Mouse (Mus musculus) liver, postnatal 0 days (tissue): ENCODE data around the gene Pcdh15. TPM values are rescaled to one million over a fixed set of nuclear protein-coding genes. Genes with fewer than 3 reads are reported as not detected.

Source experiments
- ATAC-seq: fragments of 200-750 bp; cut with Nextera tagmentation; 2 replicates; pipeline ENCODE4 v1.8.0; 2017; ENCODE audit warnings: mild to moderate bottlenecking, moderate library complexity
- DNase-seq: peaks from one replicate; pipeline ENCODE4 v3.0.0-alpha.2; 2016
- H3K27ac ChIP-seq: fragments of 300-500 bp; sonication (generic); 2 replicates; pipeline ENCODE4 v1.5.1; 2014; ENCODE audit warnings: antibody characterized with exemption, moderate library complexity, mild to moderate bottlenecking, low read depth
- H3K27me3 ChIP-seq: fragments of 300-500 bp; sonication (generic); 2 replicates; pipeline ENCODE4 v1.6.1; 2014; ENCODE audit warnings: low read length, control low read depth, mixed read lengths; ENCODE audit not compliant: insufficient read depth
- H3K36me3 ChIP-seq: fragments of 300-500 bp; sonication (generic); replicated peaks from 2 replicates; pipeline ENCODE4 v1.6.1; 2014; ENCODE audit warnings: mild to moderate bottlenecking, control low read depth, low read length, moderate library complexity, mixed read lengths; ENCODE audit not compliant: insufficient read depth
- H3K4me1 ChIP-seq: fragments of 300-500 bp; sonication (generic); 2 replicates; pipeline ENCODE4 v1.6.1; 2014; ENCODE audit warnings: antibody characterized with exemption, mild to moderate bottlenecking, control low read depth; ENCODE audit not compliant: insufficient read depth
- H3K4me2 ChIP-seq: fragments of 300-500 bp; sonication (generic); 2 replicates; pipeline ENCODE4 v1.6.1; 2014; ENCODE audit warnings: low read depth, mild to moderate bottlenecking, low read length, moderate library complexity, mixed read lengths
- H3K4me3 ChIP-seq: fragments of 300-500 bp; sonication (generic); 2 replicates; pipeline ENCODE4 v1.5.1; 2014; ENCODE audit warnings: low read depth, low read length
- H3K9ac ChIP-seq: fragments of 300-500 bp; sonication (generic); replicated peaks from 2 replicates; pipeline ENCODE4 v1.6.1; 2014; ENCODE audit warnings: mild to moderate bottlenecking, moderate library complexity
- H3K9me3 ChIP-seq: fragments of 300-500 bp; sonication (generic); 2 replicates; pipeline ENCODE4 v1.6.1; 2016; ENCODE audit warnings: mild to moderate bottlenecking, control low read depth, low read length, mixed read lengths
- CTCF ChIP-seq: sonication (generic); IDR thresholded peaks from 2 replicates; pipeline ENCODE4 v1.5.1; 2016; ENCODE audit warnings: antibody characterized with exemption, low read depth
- EP300 ChIP-seq: IDR thresholded peaks from 2 replicates; pipeline ENCODE4 v1.6.1; 2016; ENCODE audit warnings: antibody characterized with exemption, low read depth, mild to moderate bottlenecking
- WGBS: fragments of 180-500 bp; shearing (Covaris S2); extraction: QIAGEN DNeasy Blood & Tissue Kit; methylation state at CpG from one replicate; pipeline ENCODE4 v1.1.7; 2014; ENCODE audit not compliant: insufficient replicate concordance; 5-methylcytosine and 5-hydroxymethylcytosine counted together
- polyA plus RNA-seq: library from polyadenylated mRNA; unstranded; fragments of >200 nt; fragmentation: Nextera tagmentation; extraction: Ambion mirVana; gene quantifications from 2 replicates; pipeline ENCODE4 v1.2.1, GENCODE M21; 2015

Gene Pcdh15
- polyA plus RNA-seq, 1 experiment from 2014 or later = 0.04 TPM

- Histone ChIP-seq H3K9me3 (no peaks in the 10 kb centered on the region), H3K4me3 (no peak overlapping the region), H3K27ac (no peak overlapping the region), H3K36me3 (no peaks in the 10 kb centered on the region), H3K9ac (no peak overlapping the region), H3K4me2 (no peak overlapping the region), H3K4me1 (no peaks in the 10 kb centered on the region), H3K27me3 (no peaks in the 10 kb centered on the region)
- DNase-seq (no peak), ATAC-seq (no peak)
- 79% methylated on average over 3 of the region's 3 CpGs for WGBS
- TF ChIP-seq CTCF (no peak), EP300 (no peak)
Measured at GRCm38 (mm10) chr10:74307035-74307434, 1207.9 kb downstream of the Pcdh15 start.

DNA sequence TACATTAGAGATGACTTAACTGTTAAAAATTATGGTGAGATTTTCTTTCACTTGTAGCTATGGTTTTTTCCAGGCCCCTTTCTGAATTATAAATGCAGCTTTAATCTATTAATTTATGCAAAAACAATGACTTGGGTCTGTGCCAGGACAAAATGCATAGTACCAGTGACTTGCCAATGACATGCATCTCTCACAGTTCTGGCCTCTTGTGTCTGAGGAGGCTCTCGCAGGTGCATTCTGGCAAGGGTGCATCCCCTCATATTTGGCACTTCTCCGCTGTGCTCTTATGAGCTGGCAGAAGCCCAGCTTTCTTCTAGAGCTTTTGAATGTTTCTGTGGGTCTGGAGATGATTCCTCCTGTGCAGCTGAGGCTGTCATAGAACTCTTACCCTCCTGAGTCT, 1216.9 kb downstream of the Pcdh15 start:
- Histone ChIP-seq H3K4me1 (no peaks in the 10 kb centered on the region), H3K27me3 (no peaks in the 10 kb centered on the region), H3K9ac (no peak overlapping the region), H3K27ac (no peak overlapping the region), H3K4me2 (no peak overlapping the region), H3K36me3 (no peaks in the 10 kb centered on the region), H3K4me3 (no peak overlapping the region), H3K9me3 (no peaks in the 10 kb centered on the region)
- WGBS = 79% methylated on average over 2 of the region's 2 CpGs
- ATAC-seq = no peak
- no peak for TF ChIP-seq EP300
- TF ChIP-seq CTCF = no peak
- no peak for DNase-seq

DNA sequence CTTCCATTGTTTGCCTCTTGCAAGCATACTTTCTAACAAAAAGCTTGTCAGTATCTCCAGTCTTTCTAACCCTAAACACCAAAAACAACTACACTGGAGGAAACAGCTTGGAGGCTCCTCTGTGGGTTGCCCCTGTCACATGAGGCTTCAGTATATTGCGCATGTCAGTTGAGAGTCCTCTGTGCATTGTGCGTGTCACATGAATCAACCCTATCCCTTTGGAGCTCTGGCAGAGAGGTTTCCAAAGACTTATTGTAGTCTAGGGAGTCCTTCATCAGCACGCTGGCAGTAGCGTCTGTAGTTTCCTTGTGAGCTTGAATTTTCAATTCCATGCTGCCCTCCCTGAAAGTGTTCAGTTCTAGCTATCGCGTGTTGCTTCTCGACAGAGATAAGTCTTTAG, 1236.3 kb downstream of the Pcdh15 start:
- ATAC-seq = no peak
- 89% methylated on average over 7 of the region's 7 CpGs for WGBS

DNA sequence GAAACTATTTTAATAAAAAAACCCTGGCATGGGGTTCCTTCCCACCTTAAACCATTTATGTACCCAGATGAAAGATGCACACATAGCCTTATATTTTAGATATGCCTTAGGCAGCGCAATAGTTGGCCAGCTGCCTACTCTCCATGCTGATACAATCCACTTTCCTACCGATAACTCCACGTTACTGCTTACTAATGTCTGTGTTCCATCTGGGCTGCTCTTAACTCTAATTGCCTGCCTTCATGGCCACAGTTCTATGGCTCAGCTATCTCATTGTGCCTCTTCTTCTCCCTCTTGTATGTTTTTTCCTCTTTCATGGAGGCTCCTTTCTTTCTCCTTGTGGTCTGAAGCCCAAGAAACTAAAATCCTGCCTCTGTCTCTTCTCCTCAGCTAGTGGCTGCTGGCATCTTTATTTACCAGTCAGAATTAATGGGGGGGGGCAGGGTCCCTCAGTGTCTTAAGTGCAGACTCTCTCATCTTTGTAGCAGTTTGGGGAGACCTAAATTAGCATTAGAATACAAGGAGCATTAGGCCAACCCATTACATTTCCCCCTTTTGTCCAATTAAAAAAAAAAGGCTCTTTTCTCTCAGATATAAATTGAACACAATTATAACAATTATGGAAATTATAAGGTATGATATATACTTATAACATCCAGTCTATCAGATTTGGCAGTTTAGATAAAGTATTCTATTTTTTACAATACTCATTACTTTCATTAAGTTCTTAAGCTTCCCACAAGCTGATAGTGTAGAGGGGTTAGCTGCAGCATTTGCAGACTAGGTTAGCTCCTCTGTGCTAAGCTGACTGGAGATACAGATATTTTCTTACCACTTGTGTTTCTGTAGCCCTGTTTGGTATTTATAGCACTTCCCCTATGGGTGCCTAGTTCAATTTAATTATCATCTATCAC, 1240.4 kb downstream of the Pcdh15 start:
- TF ChIP-seq EP300 (no peak), CTCF (no peak)
- no peak overlapping the region for H3K9ac ChIP-seq
- ATAC-seq (no peak), DNase-seq (no peak)
- H3K4me2 ChIP-seq = no peak overlapping the region
- WGBS = 78% methylated on average over 3 of the region's 3 CpGs
- no peaks in the 10 kb centered on the region for H3K4me1 ChIP-seq
- H3K4me3 ChIP-seq = no peak overlapping the region
- H3K9me3 ChIP-seq = no peaks in the 10 kb centered on the region
- no peaks in the 10 kb centered on the region for H3K27me3 ChIP-seq
- H3K36me3 ChIP-seq = no peaks in the 10 kb centered on the region
- H3K27ac ChIP-seq = no peak overlapping the region

More for the DNA sequence above, 1236.3 kb downstream of the Pcdh15 start:
- TF ChIP-seq CTCF (no peak), EP300 (no peak)
- DNase-seq = no peak
- no peaks in the 10 kb centered on the region for H3K27me3 ChIP-seq
- H3K4me1 ChIP-seq = no peaks in the 10 kb centered on the region
- H3K9ac ChIP-seq = no peak overlapping the region
- no peak overlapping the region for H3K27ac ChIP-seq
- H3K36me3 ChIP-seq = no peaks in the 10 kb centered on the region
- H3K4me3 ChIP-seq = no peak overlapping the region
- H3K4me2 ChIP-seq = no peak overlapping the region
- no peaks in the 10 kb centered on the region for H3K9me3 ChIP-seq

DNA sequence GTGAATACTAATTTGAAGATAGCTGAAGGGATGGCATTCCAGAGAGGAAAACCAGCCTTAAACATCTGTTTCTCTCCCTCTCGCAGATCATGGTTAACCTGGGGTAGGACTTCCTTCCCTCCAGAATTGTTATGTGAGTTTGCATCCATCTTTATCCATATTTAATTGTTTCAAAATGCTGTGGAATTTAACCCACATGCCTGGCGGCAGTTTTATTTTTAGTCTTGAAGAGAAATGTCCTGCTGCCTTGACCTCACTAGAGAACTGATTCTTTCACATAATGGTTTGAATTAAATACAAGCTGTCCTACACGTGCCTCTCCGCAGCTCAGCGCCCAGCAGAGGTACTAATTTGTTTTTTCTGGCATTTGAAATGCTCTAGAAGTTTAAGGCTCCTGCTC, 1260.4 kb downstream of the Pcdh15 start:
- no peaks in the 10 kb centered on the region for H3K27me3 ChIP-seq
- H3K9ac ChIP-seq = no peak overlapping the region
- no peaks in the 10 kb centered on the region for H3K4me1 ChIP-seq
- no peak for TF ChIP-seq CTCF
- no peak overlapping the region for H3K4me2 ChIP-seq
- ATAC-seq = no peak
- 65% methylated on average over 5 of the region's 5 CpGs for WGBS
- no peak for DNase-seq
- H3K4me3 ChIP-seq = no peak overlapping the region
- no peak overlapping the region for H3K27ac ChIP-seq
- no peaks in the 10 kb centered on the region for H3K36me3 ChIP-seq
- no peaks in the 10 kb centered on the region for H3K9me3 ChIP-seq

DNA sequence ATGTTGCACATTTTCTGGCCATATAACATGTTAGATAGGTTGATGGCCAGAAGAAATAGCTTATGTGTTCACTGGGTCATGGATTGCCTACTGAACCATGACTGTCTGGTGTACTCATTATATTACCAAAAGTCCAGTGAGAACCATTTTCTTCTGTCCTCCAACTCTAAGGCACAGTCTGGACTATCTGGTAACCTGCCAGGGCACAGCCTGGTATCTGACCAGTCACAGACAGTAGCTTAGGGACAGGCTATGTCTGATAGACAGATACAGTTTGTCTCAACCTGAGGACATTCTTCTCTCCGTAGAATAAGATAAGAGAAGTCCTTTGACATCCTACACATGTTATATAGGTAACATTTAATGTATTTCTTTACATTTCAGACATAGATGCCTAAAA, 1279.6 kb downstream of the Pcdh15 start:
- Histone ChIP-seq H3K4me2 (no peak overlapping the region), H3K27me3 (no peaks in the 10 kb centered on the region), H3K4me3 (no peak overlapping the region), H3K9me3 (no peaks in the 10 kb centered on the region), H3K27ac (no peak overlapping the region), H3K4me1 (no peaks in the 10 kb centered on the region), H3K9ac (no peak overlapping the region), H3K36me3 (no peaks in the 10 kb centered on the region)
- 73% methylated on average over 1 of the region's 1 CpGs for WGBS
- ATAC-seq (no peak), DNase-seq (no peak)
- TF ChIP-seq CTCF (no peak), EP300 (no peak)
